Mouse (Mus musculus) activated CD4-positive, CD25-positive, alpha-beta regulatory T cell, adult 9 weeks (primary cell): ENCODE results near the gene Sec14l3. TPM values are rescaled to one million over a fixed set of nuclear protein-coding genes. Genes with fewer than 3 reads are reported as not detected.

Experiments
- polyA plus RNA-seq: library from polyadenylated mRNA; unstranded; fragments of 100-300 nt; shearing (Covaris generic); gene quantifications from one replicate; pipeline ENCODE4 v1.2.1, GENCODE M21; 2017

Gene Sec14l3
- polyA plus RNA-seq, result not detected

GRCm38 (mm10) chr11:4064627-4065122, at the start of gene Sec14l3:
TSS of gene Sec14l3 (plus strand) at chr11:4064841.

GRCm38 (mm10) chr11:4031126-4031941, 33.3 kb upstream of the Sec14l3 start, which contains the start of gene Sec14l4:
TSS of gene Sec14l4 (plus strand) at chr11:4031462.

GRCm38 (mm10) chr11:4095171-4096053, 30.8 kb downstream of the Sec14l3 start, which contains the start of gene Mtfp1:
TSS of gene Mtfp1 (minus strand) at chr11:4095445.

GRCm38 (mm10) chr11:4122742-4123579, 58.3 kb downstream of the Sec14l3 start, which contains the start of gene Sec14l2:
TSS of gene Sec14l2 (minus strand) at chr11:4123415.

Other genes with a start within 250 kb of the Sec14l3 start
- not detected for gene Osbp2, start 200.9 kb upstream of the Sec14l3 start, polyA plus RNA-seq
- gene 4921536K21Rik, start 169.7 kb upstream of the Sec14l3 start, polyA plus RNA-seq, result not detected
- gene Dusp18, start 169.6 kb upstream of the Sec14l3 start, polyA plus RNA-seq, result 0.27 TPM
- gene Slc35e4, start 150.2 kb upstream of the Sec14l3 start, polyA plus RNA-seq, result 2.8 TPM
- 35.5 TPM for gene Tcn2, start 132.7 kb upstream of the Sec14l3 start, polyA plus RNA-seq
- 88.8 TPM for gene Pes1, start 100.9 kb upstream of the Sec14l3 start, polyA plus RNA-seq
- gene 4930556J24Rik, start 88.1 kb upstream of the Sec14l3 start, polyA plus RNA-seq, result not detected
- gene Gal3st1, start 81.2 kb upstream of the Sec14l3 start, polyA plus RNA-seq, result 0.45 TPM
- gene Sec14l4, start 33.4 kb upstream of the Sec14l3 start, polyA plus RNA-seq, result not detected
- gene Mtfp1, start 30.6 kb downstream of the Sec14l3 start, polyA plus RNA-seq, result 3.2 TPM
- 1.5 TPM for gene Sec14l2, start 58.6 kb downstream of the Sec14l3 start, polyA plus RNA-seq
- 17.0 TPM for gene Rnf215, start 70.4 kb downstream of the Sec14l3 start, polyA plus RNA-seq
- gene Ccdc157, start 95.5 kb downstream of the Sec14l3 start, polyA plus RNA-seq, result 7.1 TPM
- 102 TPM for gene Sf3a1, start 95.5 kb downstream of the Sec14l3 start, polyA plus RNA-seq
- 40.4 TPM for gene Tbc1d10a, start 121.9 kb downstream of the Sec14l3 start, polyA plus RNA-seq
- gene Castor1, start 153.4 kb downstream of the Sec14l3 start, polyA plus RNA-seq, result 45.9 TPM
- 30.1 TPM for gene Osm, start 171.6 kb downstream of the Sec14l3 start, polyA plus RNA-seq
- 4.2 TPM for gene Lif, start 192.7 kb downstream of the Sec14l3 start, polyA plus RNA-seq